Mouse (Mus musculus) lung, postnatal 0 days (tissue): ENCODE measurements at regions not wholly inside any gene's neighbourhood (a gene's known extent, or its start where the extent isn't known, plus 50 kb on each side); places are given as distances from the start of the nearest gene placed in this dataset.
A peak's percentile ranks its signal among the peaks of the same experiment; 100 is the strongest.

Source experiments
- ATAC-seq: fragments of 200-750 bp; cut with Nextera tagmentation; 2 replicates; pipeline ENCODE4 v1.8.0; 2017; ENCODE audit warnings: moderate library complexity
- DNase-seq: peaks from one replicate; pipeline ENCODE4 v3.0.0-alpha.2; 2016; ENCODE audit warnings: low spot score
- H3K27ac ChIP-seq: fragments of 300-500 bp; sonication (generic); 2 replicates; pipeline ENCODE4 v1.5.1; 2014; ENCODE audit warnings: antibody characterized with exemption, mild to moderate bottlenecking, low read length, mixed read lengths
- H3K27me3 ChIP-seq: fragments of 300-500 bp; sonication (generic); replicated peaks from 2 replicates; pipeline ENCODE4 v1.6.1; 2014; ENCODE audit warnings: low read length, mixed read lengths; ENCODE audit not compliant: insufficient read depth
- H3K36me3 ChIP-seq: fragments of 300-500 bp; sonication (generic); 2 replicates; pipeline ENCODE4 v1.6.1; 2014; ENCODE audit warnings: low read length, mixed read lengths; ENCODE audit not compliant: insufficient read depth
- H3K4me1 ChIP-seq: fragments of 300-500 bp; sonication (generic); 2 replicates; pipeline ENCODE4 v1.6.1; 2014; ENCODE audit warnings: antibody characterized with exemption, low read depth, low read length, mixed read lengths; ENCODE audit not compliant: insufficient read depth
- H3K4me2 ChIP-seq: fragments of 300-500 bp; sonication (generic); replicated peaks from 2 replicates; pipeline ENCODE4 v1.6.1; 2014; ENCODE audit warnings: low read depth, mild to moderate bottlenecking, low read length, moderate library complexity, mixed read lengths
- H3K4me3 ChIP-seq: fragments of 300-500 bp; sonication (generic); 2 replicates; pipeline ENCODE4 v1.5.1; 2014; ENCODE audit warnings: low read depth, low read length
- H3K9ac ChIP-seq: fragments of 300-500 bp; sonication (generic); replicated peaks from 2 replicates; pipeline ENCODE4 v1.6.1; 2014; ENCODE audit warnings: low read depth, mild to moderate bottlenecking
- H3K9me3 ChIP-seq: fragments of 300-500 bp; sonication (generic); 2 replicates; pipeline ENCODE4 v1.6.1; 2016; ENCODE audit warnings: low read length, mixed read lengths
- CTCF ChIP-seq: IDR thresholded peaks from 2 replicates; pipeline ENCODE4 v1.5.1; 2016; ENCODE audit warnings: antibody characterized with exemption, mild to moderate bottlenecking
- EP300 ChIP-seq: IDR thresholded peaks from 2 replicates; pipeline ENCODE4 v1.6.1; 2016; ENCODE audit warnings: antibody characterized with exemption, mild to moderate bottlenecking, control low read depth
- WGBS: fragments of 180-500 bp; shearing (Covaris S2); extraction: QIAGEN DNeasy Blood & Tissue Kit; methylation state at CpG from one replicate; pipeline ENCODE4 v1.1.7; 2014; 5-methylcytosine and 5-hydroxymethylcytosine counted together

- Histone ChIP-seq H3K4me3 (no peak overlapping the region), H3K27ac (no peak overlapping the region), H3K4me1 (no peaks in the 10 kb centered on the region), H3K9me3 (no peaks in the 10 kb centered on the region), H3K27me3 (no peaks in the 10 kb centered on the region), H3K4me2 (no peak overlapping the region), H3K36me3 (no peaks in the 10 kb centered on the region), H3K9ac (no peak overlapping the region)
- no peak for DNase-seq
- ATAC-seq, result no peak
- no peak for TF ChIP-seq CTCF
- TF ChIP-seq EP300, result no peak
- WGBS, result 69% methylated on average over 1 of the region's 1 CpGs
These were observed 107.2 kb upstream of the Peli2 start for GRCm38 (mm10) chr14:48013431-48013830.

- no peaks in the 10 kb centered on the region for H3K27me3 ChIP-seq
- 73% methylated on average over 2 of the region's 2 CpGs for WGBS
- H3K4me2 ChIP-seq, result no peak overlapping the region
- TF ChIP-seq EP300 (no peak), CTCF (no peak)
- no peaks in the 10 kb centered on the region for H3K4me1 ChIP-seq
- DNase-seq, result no peak
- no peak for ATAC-seq
- no peak overlapping the region for H3K27ac ChIP-seq
- no peaks in the 10 kb centered on the region for H3K9me3 ChIP-seq
- H3K9ac ChIP-seq, result no peak overlapping the region
- H3K36me3 ChIP-seq, result no peaks in the 10 kb centered on the region
- no peak overlapping the region for H3K4me3 ChIP-seq
These were observed 105.8 kb upstream of the Peli2 start for GRCm38 (mm10) chr14:48014776-48015175.

GRCm38 (mm10) chr14:48017971-48018370 is 102.7 kb upstream of the Peli2 start:
- TF ChIP-seq CTCF, result no peak
- TF ChIP-seq EP300, result no peak
- ATAC-seq (no peak), DNase-seq (no peak)
- H3K27ac ChIP-seq, result no peak overlapping the region
- WGBS, result 80% methylated on average over 6 of the region's 6 CpGs
- H3K36me3 ChIP-seq, result no peaks in the 10 kb centered on the region
- no peaks in the 10 kb centered on the region for H3K27me3 ChIP-seq
- no peak overlapping the region for H3K4me2 ChIP-seq
- no peaks in the 10 kb centered on the region for H3K9me3 ChIP-seq
- H3K9ac ChIP-seq, result no peak overlapping the region
- no peaks in the 10 kb centered on the region for H3K4me1 ChIP-seq
- H3K4me3 ChIP-seq, result no peak overlapping the region

GRCm38 (mm10) chr14:48019331-48019730 is 101.3 kb upstream of the Peli2 start:
- H3K9me3 ChIP-seq, result no peaks in the 10 kb centered on the region
- H3K27me3 ChIP-seq, result no peaks in the 10 kb centered on the region
- H3K4me2 ChIP-seq, result no peak overlapping the region
- ATAC-seq, result no peak
- H3K27ac ChIP-seq, result no peak overlapping the region
- no peak overlapping the region for H3K4me3 ChIP-seq
- H3K9ac ChIP-seq, result no peak overlapping the region
- TF ChIP-seq EP300 (no peak), CTCF (no peak)
- WGBS, result 81% methylated on average over 5 of the region's 5 CpGs
- DNase-seq, result no peak
- no peaks in the 10 kb centered on the region for H3K4me1 ChIP-seq
- H3K36me3 ChIP-seq, result no peaks in the 10 kb centered on the region

GRCm38 (mm10) chr14:48022271-48022670 is 98.4 kb upstream of the Peli2 start:
- DNase-seq (no peak), ATAC-seq (no peak)
- H3K9ac ChIP-seq, result no peak overlapping the region
- no peak overlapping the region for H3K4me3 ChIP-seq
- no peak overlapping the region for H3K4me2 ChIP-seq
- H3K27me3 ChIP-seq, result no peaks in the 10 kb centered on the region
- 71% methylated on average over 4 of the region's 4 CpGs for WGBS
- H3K36me3 ChIP-seq, result no peaks in the 10 kb centered on the region
- H3K4me1 ChIP-seq, result no peaks in the 10 kb centered on the region
- H3K9me3 ChIP-seq, result no peaks in the 10 kb centered on the region
- TF ChIP-seq CTCF (no peak), EP300 (no peak)
- H3K27ac ChIP-seq, result no peak overlapping the region

GRCm38 (mm10) chr14:48024051-48024693 is 96.5 kb upstream of the Peli2 start:
- no peaks in the 10 kb centered on the region for H3K36me3 ChIP-seq
- no peak overlapping the region for H3K4me3 ChIP-seq
- ATAC-seq (peak; percentile 62), DNase-seq (peak; percentile 35)
- no peak overlapping the region for H3K27ac ChIP-seq
- H3K9me3 ChIP-seq, result no peaks in the 10 kb centered on the region
- WGBS, result 36% methylated on average over 8 of the region's 8 CpGs
- no peak for TF ChIP-seq EP300
- TF ChIP-seq CTCF, result no peak
- H3K4me1 ChIP-seq, result no peaks in the 10 kb centered on the region
- H3K27me3 ChIP-seq, result no peaks in the 10 kb centered on the region
- H3K4me2 ChIP-seq, result no peak overlapping the region
- no peak overlapping the region for H3K9ac ChIP-seq

- TF ChIP-seq CTCF, result no peak
- no peak for TF ChIP-seq EP300
- H3K27me3 ChIP-seq, result no peaks in the 10 kb centered on the region
- H3K9me3 ChIP-seq, result no peaks in the 10 kb centered on the region
- H3K9ac ChIP-seq, result no peak overlapping the region
- DNase-seq (no peak), ATAC-seq (no peak)
- 87% methylated on average over 4 of the region's 4 CpGs for WGBS
- H3K4me1 ChIP-seq, result no peaks in the 10 kb centered on the region
- no peak overlapping the region for H3K4me3 ChIP-seq
- no peak overlapping the region for H3K27ac ChIP-seq
- no peaks in the 10 kb centered on the region for H3K36me3 ChIP-seq
- no peak overlapping the region for H3K4me2 ChIP-seq
These were observed 81.3 kb upstream of the Peli2 start for GRCm38 (mm10) chr14:48039286-48039790.
